Mouse (Mus musculus): ENCODE data around the gene Hist1h2bj. TPM values are rescaled to one million over a fixed set of nuclear protein-coding genes. Genes with fewer than 3 reads are reported as not detected.

The Hist1h2bj gene
- total RNA-seq (2023) = 14.2 TPM

GRCm38 (mm10) chr13:22042568-22043502 is at the start of gene Hist1h2bj, which contains the start of gene Hist1h2ag:
TSS of gene Hist1h2bj (plus strand) at chr13:22043214.
TSS of gene Hist1h2ag (minus strand) at chr13:22042944.

GRCm38 (mm10) chr13:22009642-22010041 is 33.4 kb upstream of the Hist1h2bj start, which contains the start of gene Prss16:
TSS of gene Prss16 (minus strand) at chr13:22009742.

GRCm38 (mm10) chr13:22035267-22036148 is 7.5 kb upstream of the Hist1h2bj start, which contains the start of the genes Hist1h2ah and Hist1h2bk:
TSS of gene Hist1h2ah (minus strand) at chr13:22035568.
TSS of gene Hist1h2bk (plus strand) at chr13:22035870.

GRCm38 (mm10) chr13:22041142-22041536 is 1.9 kb upstream of the Hist1h2bj start, which contains the start of gene Hist1h4i:
TSS of gene Hist1h4i (minus strand) at chr13:22041362.

GRCm38 (mm10) chr13:22084140-22084539 is 41.1 kb downstream of the Hist1h2bj start, which contains the start of gene Vmn1r188:
TSS of gene Vmn1r188 (plus strand) at chr13:22084440.

Other genes with a start within 250 kb of the Hist1h2bj start
- gene Hist1h2bq, start 233.0 kb upstream of the Hist1h2bj start, total RNA-seq (2023) = 74.5 TPM
- 58.9 TPM for gene Hist1h2ao, start 232.7 kb upstream of the Hist1h2bj start, total RNA-seq (2023)
- gene Hist1h4m, start 231.5 kb upstream of the Hist1h2bj start, total RNA-seq (2023) = 281 TPM
- 118 TPM for gene Hist1h4n, start 211.0 kb upstream of the Hist1h2bj start, total RNA-seq (2023)
- gene Hist1h2ap, start 209.7 kb upstream of the Hist1h2bj start, total RNA-seq (2023) = 61.6 TPM
- gene Hist1h2br, start 209.5 kb upstream of the Hist1h2bj start, total RNA-seq (2023) = 74.1 TPM
- gene Zfp184, start 98.1 kb upstream of the Hist1h2bj start, total RNA-seq (2023) = 0.67 TPM
- gene Pom121l2, start 62.0 kb upstream of the Hist1h2bj start, total RNA-seq (2023) = not detected
- gene Prss16, start 33.5 kb upstream of the Hist1h2bj start, total RNA-seq (2023) = 0.28 TPM
- 27.1 TPM for gene Hist1h2ah, start 7.6 kb upstream of the Hist1h2bj start, total RNA-seq (2023)
- gene Hist1h2bk, start 7.3 kb upstream of the Hist1h2bj start, total RNA-seq (2023) = 16.4 TPM
- 83.9 TPM for gene Hist1h4i, start 1.9 kb upstream of the Hist1h2bj start, total RNA-seq (2023)
- gene Hist1h2ag, start 270 bp upstream of the Hist1h2bj start, total RNA-seq (2023) = 11.8 TPM
- gene Vmn1r188, start 41.2 kb downstream of the Hist1h2bj start, total RNA-seq (2023) = not detected
- not detected for gene Vmn1r189, start 62.6 kb downstream of the Hist1h2bj start, total RNA-seq (2023)
- gene Vmn1r191, start 140.8 kb downstream of the Hist1h2bj start, total RNA-seq (2023) = not detected
- gene Vmn1r192, start 147.9 kb downstream of the Hist1h2bj start, total RNA-seq (2023) = not detected
- not detected for gene Vmn1r193, start 179.9 kb downstream of the Hist1h2bj start, total RNA-seq (2023)
- not detected for gene Vmn1r194, start 201.0 kb downstream of the Hist1h2bj start, total RNA-seq (2023)
- not detected for gene Vmn1r195, start 227.3 kb downstream of the Hist1h2bj start, total RNA-seq (2023)
- not detected for gene Vmn1r196, start 246.7 kb downstream of the Hist1h2bj start, total RNA-seq (2023)

Measured in CD8-positive naive resting alpha-beta T cell, adult 57 days (primary cell).